Mouse (Mus musculus) thymus, postnatal 14 days (tissue): ENCODE data around the gene Erbin.

Experiments
- DNase-seq: peaks from one replicate; pipeline ENCODE4 v3.0.0; 2021

Erbin gene

GRCm38 (mm10) chr13:103806210-103806851 lies 114.0 kb downstream of the Erbin start:
- no peak for DNase-seq

DNA sequence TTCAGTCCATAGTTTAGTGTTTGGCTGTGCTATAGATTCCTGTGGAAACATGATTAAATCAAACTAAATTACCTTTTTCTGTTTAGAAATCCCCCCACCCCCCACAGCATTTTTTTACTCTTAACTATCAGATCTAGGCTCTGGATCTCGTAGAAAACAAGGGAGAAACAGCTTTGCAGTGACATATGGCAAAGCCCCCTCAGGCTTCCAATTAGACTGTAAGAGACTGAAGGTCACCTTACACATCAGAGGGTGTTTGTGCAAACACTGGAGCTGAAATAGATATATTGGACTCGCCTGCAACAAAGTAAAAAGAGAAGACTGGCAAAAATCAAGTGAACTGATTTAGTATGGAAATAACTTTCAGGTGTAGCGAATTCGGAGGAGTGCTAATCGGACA lies 116.6 kb downstream of the Erbin start:
- no peak for DNase-seq

GRCm38 (mm10) chr13:103801021-103801420 lies 119.3 kb downstream of the Erbin start:
- DNase-seq: no peak

- DNase-seq: no peak
Measured at GRCm38 (mm10) chr13:103794688-103795543, 125.4 kb downstream of the Erbin start.

- peak; percentile 57 for DNase-seq
Measured at GRCm38 (mm10) chr13:103779922-103780585, 140.3 kb downstream of the Erbin start.

- DNase-seq: no peak
Measured at GRCm38 (mm10) chr13:103777126-103777525, 143.2 kb downstream of the Erbin start.

DNA sequence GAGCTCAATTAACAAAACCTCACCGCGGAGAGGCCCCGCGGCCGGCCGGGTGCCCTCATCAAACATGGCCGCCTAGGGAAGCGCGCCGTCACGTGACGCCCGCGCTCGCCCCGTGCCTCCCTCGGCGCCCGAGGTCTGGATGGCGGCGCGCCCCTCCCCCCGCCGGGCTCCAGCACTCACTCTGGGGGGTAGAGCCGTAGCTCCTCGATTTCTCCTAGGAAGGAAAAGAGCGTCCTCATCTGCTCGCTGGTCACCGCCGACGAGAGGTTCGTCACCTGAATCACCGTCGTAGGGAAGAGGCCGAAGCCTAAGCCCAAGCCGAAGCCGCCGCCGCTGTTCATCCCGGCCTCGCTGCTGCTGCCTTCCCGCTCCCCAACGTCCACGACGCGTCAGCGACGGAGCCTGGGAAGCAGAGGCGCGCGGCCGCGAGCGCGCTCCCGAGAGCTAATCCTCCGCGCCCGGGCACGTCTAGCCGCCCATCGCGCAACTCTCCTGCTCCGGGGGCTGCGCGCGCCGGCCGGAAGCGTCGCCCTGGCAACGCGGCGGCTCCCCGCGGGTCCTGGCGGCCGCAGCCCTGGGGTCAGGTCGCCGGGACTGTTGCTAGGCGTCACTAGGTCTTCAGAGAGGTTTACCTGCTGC lies 146.1 kb downstream of the Erbin start, which contains the start of gene Srek1:
Gene Srek1 (minus strand): TSS at position 490 of the 639 bp plus-strand sequence.
- peak; percentile 93 for DNase-seq

DNA sequence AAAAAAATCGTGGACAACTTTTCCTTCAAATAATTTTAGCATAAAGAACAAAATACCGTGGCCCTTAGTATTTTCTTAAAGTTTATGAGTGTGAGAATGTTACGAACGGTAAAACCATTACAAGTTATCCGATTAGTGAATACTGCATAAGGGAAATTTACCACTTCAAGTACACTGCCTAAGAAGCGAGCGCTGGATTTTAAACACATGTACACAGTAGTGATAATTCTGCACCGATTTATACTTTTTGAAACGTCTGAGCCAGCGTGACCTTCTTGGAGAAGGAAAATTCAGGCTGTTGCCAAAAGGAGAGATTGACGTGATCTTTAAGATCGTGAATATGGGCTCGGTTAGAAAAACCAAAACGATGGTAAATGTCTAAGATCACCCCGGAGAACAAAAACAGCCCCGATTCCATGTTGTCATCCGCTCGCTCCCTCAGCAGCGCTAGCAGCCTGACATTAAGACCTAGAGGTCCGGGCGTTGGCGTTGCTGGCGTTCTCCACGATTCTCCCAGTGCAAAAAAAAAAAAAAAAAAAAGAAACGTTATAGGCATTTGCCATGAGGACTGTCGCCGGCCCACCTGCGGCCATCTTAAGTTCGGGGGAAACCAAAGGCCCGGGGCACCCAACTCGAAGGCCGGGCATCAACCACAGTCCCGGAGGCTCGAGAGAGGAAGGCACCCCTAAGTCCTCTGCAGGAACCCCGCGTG lies 146.8 kb downstream of the Erbin start:
- no peak for DNase-seq

GRCm38 (mm10) chr13:103772917-103773316 lies 147.4 kb downstream of the Erbin start:
- no peak for DNase-seq

DNA sequence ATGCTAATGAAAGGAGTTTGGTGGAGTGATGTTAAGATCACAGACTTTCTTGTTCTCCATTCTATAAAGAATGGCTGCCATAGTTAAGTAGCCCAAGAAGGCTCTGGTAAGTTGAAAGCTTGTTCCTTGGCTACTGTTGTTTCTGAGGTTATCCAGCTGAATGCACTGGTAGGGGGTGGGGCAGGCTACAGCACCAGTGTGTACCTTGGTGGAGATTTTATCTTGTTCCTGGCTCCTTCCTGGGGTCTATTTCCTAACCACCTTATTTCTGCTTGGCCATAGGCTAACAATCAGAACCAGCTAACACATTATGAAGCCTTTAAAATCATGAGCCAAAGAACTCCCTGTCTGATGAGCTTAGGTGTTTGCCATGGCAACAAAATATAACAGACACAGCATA lies 149.5 kb downstream of the Erbin start:
- no peak for DNase-seq
